Mouse (Mus musculus) megakaryocyte, embryonic 14.5 days (primary cell): Measurements from ENCODE around the gene Phf14. TPM values are rescaled to one million over a fixed set of nuclear protein-coding genes. Genes with fewer than 3 reads are reported as not detected.

Experiments
- H3K27me3 ChIP-seq: replicated peaks from 2 replicates; pipeline ENCODE3; 2012; ENCODE audit warnings: inconsistent platforms
- H3K36me3 ChIP-seq: replicated peaks from 2 replicates; pipeline ENCODE3; 2012; ENCODE audit warnings: low read length, inconsistent platforms, mixed read lengths
- H3K4me1 ChIP-seq: 2 replicates; pipeline ENCODE4 v1.6.1; 2012; ENCODE audit warnings: inconsistent platforms
- H3K4me3 ChIP-seq: replicated peaks from 2 replicates; pipeline ENCODE3; 2012; ENCODE audit warnings: moderate library complexity, mild to moderate bottlenecking, inconsistent platforms
- H3K9me3 ChIP-seq: 2 replicates; pipeline ENCODE4 v1.6.1; 2012; ENCODE audit warnings: inconsistent platforms
- FLI1 ChIP-seq: IDR thresholded peaks from 2 replicates; pipeline ENCODE4 v1.6.1; 2012; ENCODE audit warnings: low read length, inconsistent platforms, mixed read lengths
- GATA1 ChIP-seq: IDR thresholded peaks from 3 replicates; pipeline ENCODE4 v1.6.1; 2012; ENCODE audit warnings: mixed read lengths, low read length, inconsistent platforms, borderline replicate concordance
- polyA plus RNA-seq: library from polyadenylated mRNA; stranded (reverse); fragments of >175 nt; gene quantifications from 2 replicates; pipeline ENCODE4 v1.2.3, GENCODE M21; 2012; ENCODE audit warnings: low replicate concordance; ENCODE audit not compliant: insufficient read depth

Gene Phf14
- polyA plus RNA-seq, 1 experiment = 7.9 TPM

GRCm38 (mm10) chr6:12019736-12020135 lies 112.1 kb downstream of the Phf14 start:
- Histone ChIP-seq H3K9me3 (no peaks in the 10 kb centered on the region), H3K36me3 (peaks cover 48% of the 10 kb centered on the region), H3K4me1 (no peaks in the 10 kb centered on the region), H3K4me3 (no peak overlapping the region), H3K27me3 (no peaks in the 10 kb centered on the region)
- TF ChIP-seq GATA1 = no peak
- TF ChIP-seq FLI1 = no peak

- H3K27me3 ChIP-seq = no peaks in the 10 kb centered on the region
- H3K4me3 ChIP-seq = no peak overlapping the region
- H3K4me1 ChIP-seq = no peaks in the 10 kb centered on the region
- peaks cover 45% of the 10 kb centered on the region for H3K36me3 ChIP-seq
- H3K9me3 ChIP-seq = no peaks in the 10 kb centered on the region
- TF ChIP-seq GATA1 (no peak), FLI1 (no peak)
Measured at GRCm38 (mm10) chr6:12020156-12020555, 112.5 kb downstream of the Phf14 start.

DNA sequence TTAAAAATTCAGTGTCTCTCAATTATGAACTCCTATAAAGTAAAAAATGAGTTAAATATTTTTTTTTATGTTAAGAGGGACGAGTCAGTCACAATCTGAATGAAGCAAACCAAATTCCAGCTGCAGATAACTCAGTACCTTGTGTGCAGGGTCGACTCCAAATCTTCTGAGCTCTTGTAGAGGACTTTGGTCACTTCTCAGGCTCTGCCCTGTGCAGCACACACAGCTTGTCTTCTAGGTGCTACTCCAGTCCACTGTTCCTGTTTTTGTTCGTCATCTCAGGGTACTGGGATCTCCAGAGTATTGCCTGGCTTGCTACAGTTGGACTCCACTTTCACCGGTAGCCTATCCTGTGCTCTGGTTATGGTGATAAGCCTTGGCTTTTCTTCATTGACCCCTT lies 113.1 kb downstream of the Phf14 start:
- no peaks in the 10 kb centered on the region for H3K4me1 ChIP-seq
- TF ChIP-seq GATA1 (no peak), FLI1 (no peak)
- H3K36me3 ChIP-seq = peaks cover 45% of the 10 kb centered on the region
- no peaks in the 10 kb centered on the region for H3K27me3 ChIP-seq
- no peak overlapping the region for H3K4me3 ChIP-seq
- H3K9me3 ChIP-seq = no peaks in the 10 kb centered on the region

DNA sequence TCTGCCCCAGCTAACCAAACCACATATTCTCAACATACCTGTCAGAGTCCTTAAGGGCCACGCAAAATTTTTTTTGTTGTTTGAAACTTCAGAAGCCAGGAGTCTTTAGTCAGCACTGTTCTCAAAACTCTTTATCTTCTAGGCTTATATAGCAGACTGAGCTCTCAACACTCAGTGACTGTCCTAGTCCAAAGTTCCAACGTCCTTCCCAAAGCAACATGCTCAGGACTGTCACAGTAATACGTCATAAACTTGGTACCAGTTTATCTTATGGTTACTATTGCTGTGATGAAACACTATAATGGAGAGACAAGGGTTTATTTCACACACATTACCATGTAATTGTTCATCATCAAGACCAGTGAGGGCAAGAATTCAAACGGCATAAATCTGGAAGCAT lies 113.9 kb downstream of the Phf14 start:
- TF ChIP-seq FLI1 (no peak), GATA1 (no peak)
- peaks cover 46% of the 10 kb centered on the region for H3K36me3 ChIP-seq
- no peaks in the 10 kb centered on the region for H3K27me3 ChIP-seq
- H3K4me1 ChIP-seq = no peaks in the 10 kb centered on the region
- no peak overlapping the region for H3K4me3 ChIP-seq
- no peaks in the 10 kb centered on the region for H3K9me3 ChIP-seq

- Histone ChIP-seq H3K27me3 (no peaks in the 10 kb centered on the region), H3K4me1 (no peaks in the 10 kb centered on the region), H3K4me3 (no peak overlapping the region), H3K36me3 (peaks cover 36% of the 10 kb centered on the region), H3K9me3 (no peaks in the 10 kb centered on the region)
- TF ChIP-seq GATA1 (no peak), FLI1 (no peak)
Measured at GRCm38 (mm10) chr6:12023395-12023794, 115.8 kb downstream of the Phf14 start.

DNA sequence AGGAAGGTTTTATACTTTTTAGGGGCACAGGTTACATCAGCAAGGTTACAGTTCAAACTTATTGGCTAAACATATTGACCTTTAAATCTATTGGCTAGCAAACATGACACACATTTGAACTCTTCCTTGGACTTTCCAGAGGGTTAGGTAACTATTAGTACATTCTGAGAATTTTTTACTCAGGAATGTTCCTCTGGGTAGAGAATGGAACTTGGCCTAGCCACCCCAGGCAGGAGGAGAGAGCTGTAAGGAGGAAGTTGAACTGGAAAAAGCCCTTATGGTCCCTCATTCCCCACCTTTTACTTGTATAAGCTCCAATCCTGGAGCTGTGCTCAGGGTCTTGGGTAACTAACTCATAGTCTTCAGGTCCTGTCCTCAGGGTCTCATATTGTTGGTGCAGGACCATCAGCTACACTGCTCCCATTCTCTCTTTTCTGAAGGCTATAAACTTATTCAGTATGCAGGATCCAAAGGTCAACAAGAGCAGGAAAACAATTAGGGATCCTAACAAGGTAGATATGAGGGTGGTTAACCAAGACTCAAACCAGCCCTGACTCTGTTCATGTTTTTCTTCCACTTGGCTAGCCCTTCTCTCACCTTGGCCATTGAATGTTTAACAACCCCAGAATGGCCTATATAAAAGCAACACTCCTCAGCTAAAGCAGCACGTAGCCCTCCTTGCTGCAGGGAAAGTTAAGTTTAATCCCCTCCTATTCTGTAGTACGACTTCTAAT lies 119.4 kb downstream of the Phf14 start:
- H3K36me3 ChIP-seq = peaks cover 18% of the 10 kb centered on the region
- H3K9me3 ChIP-seq = no peaks in the 10 kb centered on the region
- no peaks in the 10 kb centered on the region for H3K27me3 ChIP-seq
- no peaks in the 10 kb centered on the region for H3K4me1 ChIP-seq
- no peak overlapping the region for H3K4me3 ChIP-seq
- TF ChIP-seq GATA1 = no peak
- TF ChIP-seq FLI1 = no peak

DNA sequence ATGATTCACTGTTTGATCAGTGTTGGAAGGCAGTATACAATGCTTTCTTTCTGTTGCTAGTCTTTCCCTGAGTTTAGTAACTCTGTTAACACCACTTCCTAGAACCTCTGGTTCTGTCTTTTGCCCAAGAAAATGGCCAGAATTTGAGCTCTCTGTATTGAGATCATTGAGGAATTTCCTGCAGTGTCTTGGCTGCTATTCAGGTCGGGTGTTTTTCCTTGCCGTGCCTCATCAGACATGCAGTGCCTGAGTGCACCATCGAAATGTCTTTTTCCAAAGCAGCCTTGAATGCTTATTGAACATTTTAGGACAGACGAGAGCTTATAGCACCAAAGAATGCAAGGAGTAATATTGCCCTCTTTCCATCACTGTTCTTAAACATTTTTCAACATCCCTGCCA lies 127.0 kb downstream of the Phf14 start:
- TF ChIP-seq FLI1 (no peak), GATA1 (no peak)
- H3K9me3 ChIP-seq = no peaks in the 10 kb centered on the region
- H3K36me3 ChIP-seq = peaks cover 9% of the 10 kb centered on the region
- no peak overlapping the region for H3K4me3 ChIP-seq
- H3K4me1 ChIP-seq = peaks cover 3% of the 10 kb centered on the region
- H3K27me3 ChIP-seq = no peaks in the 10 kb centered on the region

DNA sequence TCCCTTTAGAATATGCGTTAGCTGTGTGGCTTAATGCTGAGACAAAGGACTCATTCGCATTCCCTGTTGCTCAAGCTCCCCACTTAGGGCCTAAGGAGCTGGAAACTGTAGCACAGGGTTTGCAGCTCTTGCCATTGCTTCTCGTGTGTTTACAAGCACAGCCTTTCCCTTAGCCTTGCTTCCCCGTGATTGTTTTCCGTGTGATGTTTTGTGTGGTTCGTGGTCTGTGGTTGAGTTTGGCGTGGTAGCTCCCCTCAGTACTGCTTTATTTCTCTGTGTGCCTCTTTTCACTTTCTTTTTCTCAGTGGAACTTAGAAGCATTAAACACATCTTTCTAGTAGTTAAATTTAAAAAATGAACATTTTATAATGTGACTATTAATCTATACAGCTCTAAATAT lies 130.7 kb downstream of the Phf14 start:
- H3K9me3 ChIP-seq = no peaks in the 10 kb centered on the region
- H3K36me3 ChIP-seq = peaks cover 11% of the 10 kb centered on the region
- peak overlapping the region; percentile 15 for H3K4me3 ChIP-seq
- no peaks in the 10 kb centered on the region for H3K27me3 ChIP-seq
- peaks cover 3% of the 10 kb centered on the region for H3K4me1 ChIP-seq
- TF ChIP-seq FLI1 (no peak), GATA1 (no peak)

- TF ChIP-seq GATA1 (no peak), FLI1 (no peak)
- H3K9me3 ChIP-seq = no peaks in the 10 kb centered on the region
- H3K4me3 ChIP-seq = no peak overlapping the region
- peaks cover 6% of the 10 kb centered on the region; the same call in 1 of the 2 replicates for H3K4me1 ChIP-seq
- peaks cover 37% of the 10 kb centered on the region for H3K36me3 ChIP-seq
- H3K27me3 ChIP-seq = no peaks in the 10 kb centered on the region
Measured at GRCm38 (mm10) chr6:12052884-12053283, 145.3 kb downstream of the Phf14 start.

DNA sequence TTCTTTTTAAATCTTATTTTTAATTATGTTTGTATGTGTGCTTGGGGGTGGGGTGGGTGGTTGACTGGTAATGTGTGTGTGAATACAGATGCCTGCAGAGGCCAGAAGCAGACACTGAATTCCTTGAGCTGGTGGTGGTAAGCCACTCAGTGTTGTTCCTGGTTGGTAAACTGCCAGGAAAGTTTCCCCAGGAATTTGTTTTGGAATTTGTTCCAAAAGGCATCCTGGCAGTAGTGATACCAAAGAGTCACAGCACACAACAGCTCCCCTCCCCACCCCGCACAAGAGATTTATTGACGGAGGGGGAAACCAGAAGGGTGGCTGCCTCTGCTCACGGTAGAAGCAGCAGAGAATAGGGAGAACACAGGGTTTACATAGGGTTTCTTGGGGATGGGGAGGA lies 146.5 kb downstream of the Phf14 start:
- Histone ChIP-seq H3K9me3 (no peaks in the 10 kb centered on the region), H3K36me3 (peaks cover 34% of the 10 kb centered on the region), H3K4me3 (no peak overlapping the region), H3K27me3 (no peaks in the 10 kb centered on the region), H3K4me1 (peaks cover 6% of the 10 kb centered on the region; the same call in 1 of the 2 replicates)
- TF ChIP-seq GATA1 (no peak), FLI1 (no peak)

DNA sequence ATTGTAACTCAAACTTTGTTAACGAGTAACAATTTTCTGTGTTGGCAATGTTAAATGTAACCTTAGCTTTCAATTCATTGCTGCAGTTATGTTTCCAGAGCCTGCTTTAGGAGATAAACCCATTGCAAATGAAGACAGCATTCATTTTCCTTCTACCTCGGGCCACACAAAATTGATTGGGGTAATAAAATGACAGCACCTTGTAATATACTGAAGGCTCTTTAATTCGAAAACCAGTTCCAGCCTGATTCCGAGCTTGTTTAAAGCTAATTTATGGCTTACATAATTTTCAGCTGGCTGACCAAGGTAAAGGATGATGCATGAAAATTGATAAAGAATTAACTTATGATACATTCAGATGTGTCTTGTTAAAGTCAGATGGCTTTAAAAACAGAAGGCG lies 151.1 kb downstream of the Phf14 start:
- no peak for TF ChIP-seq FLI1
- TF ChIP-seq GATA1 = no peak
- no peaks in the 10 kb centered on the region for H3K9me3 ChIP-seq
- H3K27me3 ChIP-seq = no peaks in the 10 kb centered on the region
- no peak overlapping the region for H3K4me3 ChIP-seq
- H3K36me3 ChIP-seq = peaks cover 53% of the 10 kb centered on the region
- H3K4me1 ChIP-seq = no peaks in the 10 kb centered on the region; the same call in 1 of the 2 replicates
